Mouse (Mus musculus) cerebellum, postnatal 25 days (tissue): ENCODE measurements around the gene Gm5089.

Experiments
- DNase-seq, 2 experiments: peaks; one replicate each; pipeline ENCODE4 v3.0.0; 2021; ENCODE audit warnings: mixed read lengths in 2 of 2

The Gm5089 gene

DNA sequence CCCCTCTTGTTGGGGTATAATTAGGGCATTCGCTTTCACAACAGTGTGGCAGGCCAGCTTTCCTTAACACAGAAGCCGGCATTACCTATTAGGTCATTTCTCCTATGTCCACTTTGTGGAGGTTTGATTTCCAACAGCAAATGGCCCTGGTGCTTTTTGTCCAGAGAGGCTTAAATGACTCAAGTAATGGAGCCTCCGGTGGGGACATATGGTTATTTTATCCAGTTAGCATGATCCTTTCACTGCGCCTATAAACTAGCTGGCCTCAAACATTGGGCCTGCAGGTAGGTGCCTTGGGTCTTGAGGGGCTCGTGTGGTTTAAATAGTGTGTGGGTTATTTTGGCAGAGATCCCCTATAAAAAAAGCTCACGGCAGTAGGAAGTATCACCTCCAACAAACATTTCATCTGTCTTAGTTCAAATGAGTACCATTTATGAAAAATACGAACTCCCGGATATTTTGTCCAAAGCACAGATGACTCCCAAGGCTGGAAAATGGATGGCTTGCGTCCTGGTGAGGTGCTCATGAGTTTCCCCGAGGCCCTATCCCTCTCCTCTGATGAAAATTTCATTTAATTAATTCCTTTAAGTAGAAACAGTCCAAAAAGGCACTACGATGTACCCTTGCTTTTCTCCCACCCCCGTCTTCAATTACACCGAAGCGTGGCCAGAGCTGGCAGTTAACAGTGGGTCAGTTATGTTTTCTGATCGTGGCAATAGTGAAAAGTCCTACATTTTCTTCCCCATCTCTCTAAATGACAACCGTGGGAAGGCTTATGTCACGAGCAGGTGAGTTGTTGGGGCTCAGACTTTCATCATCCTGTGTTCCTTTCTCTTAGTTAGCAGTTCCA, 64.4 kb downstream of the Gm5089 start:
- DNase-seq, result peak; percentile 47 to 72

DNA sequence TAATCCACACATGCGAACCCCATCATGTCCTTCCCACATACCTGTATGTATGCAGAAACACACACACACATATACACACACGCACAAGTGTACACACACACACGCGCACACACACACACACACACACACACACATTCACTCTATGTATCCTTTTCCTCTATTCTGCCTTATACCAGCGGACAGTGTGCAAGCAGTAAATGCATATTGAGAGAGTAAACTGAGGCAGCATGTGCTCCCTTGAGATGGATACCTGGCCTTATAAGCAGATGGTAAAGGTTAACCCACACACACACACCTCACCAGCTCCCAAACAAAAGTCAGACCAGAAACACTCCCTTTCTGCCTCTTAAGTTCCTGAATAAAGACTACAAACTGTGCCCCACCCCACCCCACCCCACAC, 65.2 kb downstream of the Gm5089 start:
- peak; percentile 48 to 53 for DNase-seq

DNA sequence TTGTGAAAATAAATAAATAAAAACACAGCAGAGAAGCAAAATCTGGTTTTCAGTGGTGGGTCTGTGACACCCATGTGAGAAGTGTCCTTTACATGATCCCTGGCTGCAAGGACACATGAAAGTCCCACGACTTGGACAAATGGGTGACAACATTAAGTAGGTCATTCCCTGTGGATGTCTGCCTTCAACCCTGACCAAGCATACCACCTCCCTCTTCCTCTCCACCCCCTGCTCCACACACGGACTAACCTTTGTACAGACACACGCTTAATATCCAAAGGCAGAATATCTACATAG, 65.7 kb downstream of the Gm5089 start:
- DNase-seq, result peak; percentile 55 to 69
